Mouse (Mus musculus) right cerebral cortex, adult 2 months (tissue): ENCODE results near the gene Plcd1.

Source experiments
- DNase-seq, 2 experiments: peaks; one replicate each; pipeline ENCODE4 v3.0.0; 2021 to 2022; ENCODE audit warnings: low spot score in 2 of 2

The Plcd1 gene

DNA sequence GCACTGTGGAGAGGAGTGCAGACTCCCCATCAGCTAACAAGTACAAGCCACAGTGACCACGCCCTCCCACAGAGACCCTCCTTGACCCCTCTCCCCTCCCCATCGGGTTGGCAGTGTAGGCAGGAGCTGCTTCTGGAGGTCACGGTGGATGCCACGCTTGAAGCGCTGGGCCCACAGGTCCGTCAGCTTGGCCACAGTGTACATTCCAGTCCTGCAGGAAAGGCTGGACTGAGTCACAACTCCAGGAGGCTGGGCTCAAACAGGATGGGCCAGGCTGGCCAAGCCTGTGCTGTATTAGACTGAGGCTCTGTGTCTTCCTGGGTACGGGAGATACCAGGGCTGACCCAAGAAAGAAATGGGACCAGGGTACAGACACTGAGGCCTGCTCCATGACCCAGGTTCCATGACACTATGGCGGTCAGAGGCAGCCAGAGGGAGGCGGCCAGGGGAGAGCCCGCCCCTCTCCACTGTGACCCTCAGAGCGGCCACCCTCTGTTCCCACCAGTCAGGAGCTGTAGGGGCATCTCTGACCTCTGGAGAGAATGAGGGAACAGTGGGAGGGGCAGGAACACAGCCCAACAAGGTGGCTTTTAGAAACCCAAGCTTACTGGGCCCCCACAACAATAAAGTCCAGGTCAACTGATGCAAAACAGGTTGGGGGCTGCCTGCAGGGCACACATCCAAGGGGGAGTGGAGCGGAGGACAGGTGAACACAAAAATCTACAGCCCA is 1.6 kb downstream of the Plcd1 start:
- DNase-seq = no peak

- no peak for DNase-seq
These were observed 2.8 kb downstream of the Plcd1 start for GRCm38 (mm10) chr9:119090462-119090861.

GRCm38 (mm10) chr9:119089437-119089836 is 3.9 kb downstream of the Plcd1 start:
- no peak for DNase-seq

- DNase-seq = peak; percentile 63 to 73
These were observed 5.0 kb downstream of the Plcd1 start for GRCm38 (mm10) chr9:119088148-119088801.

DNA sequence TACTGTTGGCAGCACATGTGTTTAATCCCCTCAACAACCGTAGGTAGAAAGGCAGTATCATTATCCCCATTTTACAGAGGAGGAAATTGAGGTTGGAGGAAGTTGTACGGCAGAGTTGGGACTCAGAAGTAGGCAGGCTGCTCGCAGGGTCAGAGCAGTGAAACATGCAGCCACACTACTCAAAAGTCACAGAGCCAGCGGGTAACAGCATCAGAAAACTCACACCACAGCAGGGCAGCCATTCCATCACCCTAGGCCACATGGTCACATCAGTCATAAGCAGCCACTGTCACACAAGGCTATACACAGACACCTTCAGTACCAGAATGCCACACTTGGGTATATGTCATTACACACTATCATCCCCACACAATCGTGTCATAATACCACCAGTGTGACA is 6.0 kb downstream of the Plcd1 start:
- no peak for DNase-seq

- no peak for DNase-seq
These were observed 6.9 kb downstream of the Plcd1 start for GRCm38 (mm10) chr9:119086451-119086850.

- no peak for DNase-seq
These were observed 9.3 kb downstream of the Plcd1 start for GRCm38 (mm10) chr9:119083966-119084365.

- no peak for DNase-seq
These were observed 10.5 kb downstream of the Plcd1 start for GRCm38 (mm10) chr9:119082656-119083430.

DNA sequence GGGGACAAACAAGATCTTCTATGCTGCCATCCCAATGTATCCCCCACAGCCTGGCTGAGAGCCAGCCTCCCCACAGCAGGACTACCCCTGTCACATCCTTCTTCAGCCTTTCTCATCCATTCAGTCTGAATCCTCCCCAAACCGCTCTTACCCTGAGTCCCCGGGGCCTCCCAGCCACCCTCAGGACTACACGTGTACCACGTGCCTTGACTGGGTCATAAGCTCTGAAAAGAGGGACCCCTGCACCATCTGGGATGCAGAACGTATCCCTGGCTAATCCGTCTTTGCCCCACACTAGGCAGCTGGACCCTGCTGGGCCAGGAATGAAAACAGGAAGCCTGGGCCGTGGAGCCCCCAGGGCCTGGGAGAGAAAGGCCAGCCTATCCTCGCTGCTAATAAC is 11.3 kb downstream of the Plcd1 start:
- DNase-seq = no peak

DNA sequence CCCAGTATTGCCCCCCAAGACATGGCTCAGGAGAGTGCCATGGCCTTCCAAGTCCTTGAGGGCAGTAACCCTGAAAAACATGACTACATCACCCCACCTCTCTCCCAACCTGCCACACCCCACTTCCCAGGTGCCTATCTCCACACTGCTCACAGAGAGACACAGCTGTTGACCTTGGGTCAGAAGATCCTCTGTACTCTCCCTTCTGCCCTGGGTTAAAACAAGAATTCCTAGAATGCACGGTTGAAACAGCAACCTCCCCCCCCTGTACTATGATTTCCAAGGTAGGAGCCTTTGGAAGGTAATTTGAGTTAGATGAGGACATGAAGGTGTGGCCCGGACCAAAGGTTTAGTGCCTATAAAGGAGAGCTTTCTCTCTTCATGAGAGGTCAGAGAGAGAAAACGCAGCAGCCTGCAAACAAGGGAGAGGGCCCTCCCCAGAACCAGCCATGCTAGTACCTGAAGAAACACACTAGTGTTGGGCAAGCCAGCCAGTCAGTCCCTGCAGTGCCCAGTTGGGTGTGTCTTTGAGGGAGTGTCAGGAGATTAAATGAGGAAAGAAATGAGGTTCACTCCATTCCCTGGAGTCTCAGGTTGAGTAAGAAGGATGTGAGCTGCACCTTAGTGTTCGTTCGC is 13.1 kb downstream of the Plcd1 start:
- DNase-seq = no peak

- no peak for DNase-seq
These were observed 17.6 kb downstream of the Plcd1 start for GRCm38 (mm10) chr9:119075685-119076084.

GRCm38 (mm10) chr9:119073184-119073895 is 20.0 kb downstream of the Plcd1 start:
- DNase-seq = no peak

- no peak for DNase-seq
These were observed 21.5 kb downstream of the Plcd1 start for GRCm38 (mm10) chr9:119071786-119072185.

DNA sequence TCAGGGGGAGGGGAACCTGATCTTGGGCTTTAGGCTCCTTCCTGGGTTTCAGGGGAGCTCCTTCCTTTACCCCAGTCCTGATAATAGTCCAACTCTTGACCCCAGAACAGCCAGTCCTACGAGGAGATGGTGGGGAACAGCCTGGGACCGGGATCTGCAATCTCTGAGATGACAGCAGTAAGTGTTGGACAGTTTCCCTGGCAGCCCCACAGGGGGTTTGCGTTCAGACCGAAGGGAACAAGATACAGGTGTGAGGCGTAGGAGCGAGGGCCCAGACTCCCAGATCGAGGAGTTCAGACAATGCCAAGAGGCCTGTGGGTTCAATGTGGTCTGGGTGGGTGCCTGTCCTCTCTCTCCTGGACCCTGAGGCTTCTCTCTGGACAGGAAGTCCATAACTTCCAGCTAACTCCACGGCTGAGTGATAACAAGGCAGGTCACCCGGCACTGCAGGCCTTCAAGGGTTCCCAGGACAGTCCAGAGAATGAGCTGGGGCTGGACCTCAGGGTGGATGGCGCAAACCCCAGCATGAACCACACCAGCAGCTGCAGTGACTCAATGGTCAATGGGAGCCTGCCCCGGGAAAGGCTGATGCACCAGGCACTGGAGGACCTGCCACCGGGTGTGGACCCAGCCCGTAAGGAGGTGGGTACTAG is 23.0 kb downstream of the Plcd1 start:
- no peak for DNase-seq

DNA sequence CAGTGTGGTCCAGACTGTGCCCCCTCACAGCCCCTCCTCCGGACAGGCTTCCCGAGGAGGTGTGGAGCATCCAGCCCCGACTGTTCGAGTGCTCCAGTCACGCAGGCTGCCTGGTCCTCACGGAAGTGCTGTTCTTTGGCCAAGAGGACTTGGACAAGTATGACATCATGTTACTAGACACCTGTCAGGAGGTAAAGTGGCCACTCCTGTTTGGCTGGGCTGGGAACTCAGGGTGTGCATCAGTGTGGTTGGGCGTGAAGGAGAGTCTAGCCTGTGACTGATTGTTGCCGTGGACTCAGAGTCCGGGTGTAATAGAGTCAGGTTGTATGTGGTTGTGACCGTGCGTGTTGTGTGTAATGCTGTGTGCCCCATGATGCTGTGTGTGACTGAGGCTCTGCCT is 25.0 kb downstream of the Plcd1 start:
- DNase-seq = no peak

GRCm38 (mm10) chr9:119067601-119068000 is 25.7 kb downstream of the Plcd1 start:
- peak; percentile 85 to 92 for DNase-seq

DNA sequence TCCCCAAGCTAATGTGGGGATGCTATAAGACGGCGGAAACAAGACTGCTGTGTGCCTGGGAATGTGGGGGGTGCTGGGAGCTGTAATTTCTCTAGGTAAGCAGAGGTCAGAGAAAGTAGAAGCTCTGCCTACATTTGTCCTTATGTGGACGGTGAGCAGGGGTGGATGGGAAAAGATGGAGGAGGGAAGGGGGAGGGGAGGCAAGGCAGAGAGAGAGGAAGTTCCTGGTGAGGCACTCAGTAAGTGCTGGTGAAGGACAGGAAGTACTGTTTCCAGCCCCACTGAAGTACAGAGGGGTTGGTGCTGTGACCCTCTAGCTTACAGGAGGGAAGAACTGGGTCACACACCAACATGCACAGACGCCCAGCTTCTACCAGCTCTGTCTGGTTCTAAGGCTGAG is 29.0 kb downstream of the Plcd1 start:
- no peak for DNase-seq

GRCm38 (mm10) chr9:119063036-119063644 is 30.2 kb downstream of the Plcd1 start:
- DNase-seq = no peak

GRCm38 (mm10) chr9:119060701-119061100 is 32.6 kb downstream of the Plcd1 start:
- no peak for DNase-seq

DNA sequence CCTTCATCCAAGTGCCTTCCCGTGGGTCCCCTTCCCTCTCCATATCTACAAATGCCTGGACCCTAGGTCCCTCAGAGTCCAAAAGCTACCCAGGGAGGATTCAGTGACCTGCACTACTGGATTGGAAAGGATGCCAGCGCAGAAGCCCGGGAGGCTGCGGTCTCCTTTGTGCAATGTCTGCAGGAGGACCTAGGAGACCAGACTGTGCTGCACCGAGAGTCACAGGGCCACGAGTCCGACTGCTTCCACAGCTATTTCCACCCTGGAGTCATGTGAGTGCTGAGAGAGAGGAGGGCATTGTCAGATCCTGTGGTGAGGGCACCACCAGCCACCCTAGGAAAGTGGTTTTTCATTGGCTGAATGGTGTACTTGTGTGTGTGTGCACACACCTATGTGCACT is 35.1 kb downstream of the Plcd1 start:
- no peak for DNase-seq

GRCm38 (mm10) chr9:119055336-119055735 is 38.0 kb downstream of the Plcd1 start:
- no peak for DNase-seq
